Mouse (Mus musculus): ENCODE measurements around the gene Rdh11.
A peak's percentile ranks its signal among the peaks of the same experiment; 100 is the strongest.
"Not testable (repeated sequence)": the region's sequence is repeated elsewhere in the genome, so short reads cannot be mapped to it uniquely, and the experiment has no call there.

Rdh11 gene

GRCm38 (mm10) chr12:79192193-79192592 lies at the start of gene Rdh11:
Gene Rdh11 (minus strand): TSS chr12:79192293.
- DNase-seq (ENCODE audit: low spot score) = no peak

DNA sequence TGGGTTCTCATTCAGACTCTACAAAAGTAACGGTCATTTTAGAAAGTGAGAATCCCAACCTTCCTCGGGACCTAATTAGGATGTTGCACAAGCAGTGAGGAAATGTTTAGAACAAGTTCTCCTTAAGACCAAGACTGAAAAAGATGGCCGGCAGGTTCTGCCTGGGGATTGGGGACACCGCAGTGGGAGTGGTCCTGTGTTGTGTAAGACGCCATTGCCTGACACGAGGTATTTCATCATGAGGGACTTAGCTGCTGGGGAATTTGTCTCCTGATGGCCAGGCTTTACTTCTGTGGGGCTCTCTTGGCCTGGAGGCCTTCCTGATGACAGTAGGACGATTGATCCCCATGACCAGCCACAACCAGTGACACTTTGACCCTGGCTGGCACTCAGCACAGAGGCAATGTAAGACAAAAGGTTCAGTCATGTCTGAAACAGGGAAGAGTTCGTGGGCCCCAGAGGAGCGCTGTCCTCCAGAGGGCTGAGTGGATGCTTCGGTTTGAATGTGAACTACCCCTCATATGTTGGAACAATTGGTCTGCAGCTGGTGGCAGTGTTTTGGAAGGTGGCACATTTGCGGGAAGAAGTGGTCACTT lies 43.5 kb upstream of the Rdh11 start:
- DNase-seq (ENCODE audit: low spot score) = no peak

DNA sequence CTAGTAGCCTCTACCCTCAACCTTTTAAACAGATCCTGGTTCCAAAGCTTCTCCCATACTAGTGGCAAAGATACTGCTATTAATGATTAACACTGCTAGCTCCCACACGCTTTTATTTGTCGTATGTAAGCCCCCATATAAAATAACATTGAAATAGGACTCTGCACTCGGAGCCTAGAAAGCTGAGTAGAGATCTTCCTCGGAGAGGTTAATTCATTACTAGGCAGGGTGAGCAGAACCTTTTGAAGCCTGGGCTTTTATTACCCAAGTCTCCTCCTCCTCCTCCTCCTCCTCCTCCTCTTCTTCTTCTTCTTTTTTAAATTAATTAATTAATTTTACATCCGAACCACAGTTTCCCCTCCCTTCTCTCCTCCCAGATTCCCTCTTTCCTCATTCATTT lies 25.4 kb upstream of the Rdh11 start:
- no peak for DNase-seq (ENCODE audit: low spot score)

DNA sequence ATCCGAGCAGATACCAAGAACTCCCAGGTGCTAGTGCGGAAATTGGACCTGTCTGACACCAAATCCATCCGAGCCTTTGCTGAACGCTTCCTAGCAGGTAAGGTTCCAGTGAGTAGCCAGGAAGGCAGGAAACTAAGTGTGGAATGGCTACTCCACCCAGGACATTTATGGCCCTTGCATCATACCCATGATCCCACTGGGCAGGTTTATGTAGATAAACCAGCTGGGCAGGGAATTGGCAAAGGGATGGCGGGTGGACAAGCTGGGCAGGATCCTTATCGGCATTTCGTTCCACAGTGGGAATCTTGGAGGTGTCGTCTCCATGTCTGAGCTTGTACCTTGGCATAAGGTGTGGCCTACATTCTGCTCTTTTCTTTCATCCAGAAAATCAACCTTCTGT lies 19.4 kb upstream of the Rdh11 start:
- DNase-seq (ENCODE audit: low spot score) = no peak

DNA sequence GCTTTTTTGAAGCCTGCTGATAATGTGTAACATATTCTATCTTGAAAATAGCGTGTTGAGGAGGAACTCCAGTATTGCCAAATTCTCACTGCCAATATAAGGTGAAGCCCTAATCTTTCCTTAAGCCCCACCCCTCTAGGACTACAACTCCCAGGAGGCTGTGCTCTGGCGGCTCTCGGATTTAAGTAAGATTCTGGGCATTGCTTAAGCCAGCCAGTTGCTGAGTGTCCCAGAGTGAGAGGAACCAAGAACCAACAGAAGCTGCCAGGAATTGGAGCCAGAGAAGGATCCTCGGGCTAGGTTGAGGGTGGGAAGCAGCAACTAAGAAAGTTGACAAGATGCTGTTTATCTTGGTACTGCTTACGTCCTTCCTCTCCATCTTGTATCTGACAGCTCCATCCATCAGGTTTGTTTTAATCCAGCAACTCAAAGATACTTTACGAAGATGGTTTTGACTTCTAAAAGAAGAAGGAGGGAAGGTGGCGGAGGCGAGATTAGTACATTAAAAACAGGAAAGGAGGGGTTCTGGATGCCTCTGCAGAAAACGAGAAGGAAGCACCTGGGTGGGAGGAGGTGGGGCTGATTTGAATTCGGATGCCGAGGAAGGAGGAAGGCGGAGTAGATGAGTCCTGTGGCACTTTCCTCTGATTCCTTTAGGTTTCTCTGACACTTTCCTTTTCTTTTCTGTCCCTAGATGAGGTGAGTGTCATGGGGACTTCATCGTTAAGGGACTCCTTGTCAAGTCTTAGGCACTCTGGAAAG lies 16.8 kb upstream of the Rdh11 start, which contains the start of gene Rdh12:
TSS of gene Rdh12 (plus strand) at position 212 of the 762 bp plus-strand sequence.
- peak; percentile 3 for DNase-seq (ENCODE audit: low spot score)

DNA sequence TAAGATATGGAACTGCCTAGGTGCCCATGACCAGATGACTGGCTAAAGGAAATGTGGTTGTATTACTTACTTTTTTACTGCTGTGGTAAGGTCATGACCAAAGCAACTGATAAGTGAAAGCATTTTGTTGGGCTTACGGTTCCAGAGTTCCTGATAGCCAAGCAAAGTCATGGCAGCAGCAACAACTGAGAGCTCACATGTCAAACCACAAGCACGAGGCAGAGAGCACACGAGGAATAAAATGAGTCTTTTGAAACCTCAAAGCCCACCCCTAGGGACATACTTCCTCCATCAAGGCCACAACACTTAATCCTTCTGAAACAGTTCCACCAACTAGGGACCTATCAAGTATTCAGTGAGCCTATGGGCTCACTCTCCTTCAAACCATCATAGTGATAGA lies 9.8 kb upstream of the Rdh11 start:
- DNase-seq (ENCODE audit: low spot score) = no peak

DNA sequence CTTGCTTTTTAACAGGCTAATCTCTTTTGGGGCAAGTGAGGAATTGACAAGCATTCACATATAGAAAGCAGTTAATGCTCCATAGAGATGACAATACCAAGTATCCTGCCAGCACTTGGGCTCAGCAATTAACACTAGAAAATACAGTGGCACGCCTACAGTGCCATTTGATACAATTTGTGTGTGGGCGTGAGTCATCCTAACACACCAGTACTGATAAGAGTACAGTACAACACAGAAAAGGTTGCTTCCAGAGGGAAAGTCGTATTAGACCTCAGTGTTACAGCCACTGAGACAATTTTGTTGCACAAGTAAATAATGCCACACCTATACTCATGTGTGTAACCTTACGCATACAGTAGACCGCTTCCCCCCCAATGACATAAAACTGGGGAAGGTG lies 5.0 kb upstream of the Rdh11 start:
- DNase-seq (ENCODE audit: low spot score) = no peak

DNA sequence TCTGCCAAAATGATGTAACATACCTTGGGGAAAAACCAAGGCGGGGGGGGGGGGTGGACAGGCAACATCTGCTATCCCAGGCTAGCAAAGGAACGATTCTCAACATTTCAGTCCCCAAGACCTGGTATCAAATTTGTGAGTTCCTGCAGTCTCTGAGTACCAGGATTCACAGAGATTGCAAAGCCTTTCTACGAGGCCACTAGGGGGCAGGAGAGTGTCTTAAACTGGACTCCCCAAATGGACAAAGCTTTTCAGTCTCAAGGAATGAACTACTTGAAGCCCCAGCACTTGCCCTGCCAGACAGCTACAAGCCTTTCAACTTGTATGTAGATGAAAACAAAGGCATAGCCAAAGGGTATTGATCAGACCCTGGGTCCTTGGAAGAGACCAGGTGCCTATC lies 1.3 kb upstream of the Rdh11 start:
- peak; percentile 42 for DNase-seq (ENCODE audit: low spot score)

DNA sequence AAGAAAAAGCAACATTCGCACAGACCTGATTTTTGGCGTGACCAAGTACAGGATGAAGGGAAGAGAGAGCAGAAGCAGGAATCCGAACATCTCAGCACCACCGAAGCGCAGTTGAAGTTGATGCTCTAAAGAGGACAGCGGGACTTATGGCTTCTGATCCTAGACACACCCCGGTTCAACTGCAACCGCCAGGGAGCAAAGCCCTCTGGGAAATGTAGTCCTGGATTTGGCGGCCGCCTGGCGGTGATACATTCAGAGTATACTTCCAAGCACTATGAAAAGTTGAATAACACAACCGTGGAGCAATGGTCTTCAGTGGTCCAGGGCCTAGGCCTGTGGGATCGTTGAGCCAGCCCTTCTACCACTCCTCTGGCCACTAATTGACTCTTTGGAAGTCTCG lies 392 bp downstream of the Rdh11 start:
- peak; percentile 72 for DNase-seq (ENCODE audit: low spot score)

DNA sequence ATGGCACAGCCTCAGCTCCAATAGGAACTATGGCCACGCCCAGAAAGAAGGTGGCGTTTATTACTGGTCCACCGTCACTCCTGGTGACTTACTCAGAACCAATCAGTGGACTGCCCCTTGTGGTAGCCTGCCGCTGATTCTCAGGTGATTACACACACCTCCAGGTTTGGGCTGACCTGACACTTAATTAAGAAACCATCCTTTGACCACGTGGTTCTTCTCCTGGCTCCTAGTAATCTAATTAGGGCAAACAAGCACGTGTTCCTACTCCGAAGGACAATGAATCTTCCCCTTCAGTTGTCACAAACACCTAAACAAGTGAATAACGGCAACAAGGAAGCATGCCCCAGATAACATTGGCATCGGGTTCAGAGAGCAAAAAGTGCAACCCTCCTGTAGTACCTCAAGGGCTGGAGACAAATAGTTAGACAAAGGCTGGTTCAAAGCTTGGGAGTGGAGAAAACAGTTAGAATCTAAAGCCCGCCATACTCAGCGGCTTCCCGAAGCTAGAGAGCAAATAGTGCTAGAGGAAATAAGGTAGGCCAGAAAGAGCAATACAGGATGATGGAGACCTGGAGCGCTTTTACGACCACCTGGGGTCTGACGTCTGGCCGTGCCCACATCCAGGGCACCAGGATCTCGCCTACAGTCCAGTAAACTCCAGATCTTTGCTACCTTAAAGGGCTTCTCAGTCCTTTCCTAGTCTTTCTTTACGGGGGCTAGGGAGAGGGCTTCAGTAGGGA lies 991 bp downstream of the Rdh11 start:
- peak; percentile 66 for DNase-seq (ENCODE audit: low spot score)

DNA sequence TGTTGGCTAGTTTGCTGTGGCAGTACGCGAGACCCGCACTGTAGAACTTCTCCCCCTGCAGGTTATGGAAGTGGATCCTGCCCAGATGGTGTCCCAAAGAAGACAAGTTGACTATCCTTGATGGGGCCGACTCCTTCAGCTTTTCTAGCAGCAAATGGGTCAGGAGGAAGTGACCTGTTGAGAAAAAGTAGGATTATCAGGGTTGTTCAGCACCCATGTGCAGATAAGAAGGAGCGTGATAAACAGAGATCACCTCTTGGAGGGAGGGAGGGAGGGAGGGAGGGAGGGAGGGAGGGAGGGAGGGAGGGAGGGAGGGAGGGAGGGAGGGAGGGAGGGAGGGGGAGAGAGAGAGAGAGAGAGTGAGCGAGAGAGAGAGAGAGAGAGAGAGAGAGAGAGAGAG lies 6.9 kb downstream of the Rdh11 start:
- not testable (repeated sequence) for DNase-seq (ENCODE audit: low spot score)

GRCm38 (mm10) chr12:79175998-79176397 lies 16.1 kb downstream of the Rdh11 start:
- no peak for DNase-seq (ENCODE audit: low spot score)

GRCm38 (mm10) chr12:79173721-79174120 lies 18.4 kb downstream of the Rdh11 start:
- peak; percentile 15 for DNase-seq (ENCODE audit: low spot score)

- DNase-seq (ENCODE audit: low spot score) = peak; percentile 91
Observed at GRCm38 (mm10) chr12:79172019-79172941, 19.8 kb downstream of the Rdh11 start, which contains the start of gene Vti1b. Gene Vti1b (minus strand): TSS chr12:79172667.

- DNase-seq (ENCODE audit: low spot score) = no peak
Observed at GRCm38 (mm10) chr12:79171269-79171995, 20.7 kb downstream of the Rdh11 start.

DNA sequence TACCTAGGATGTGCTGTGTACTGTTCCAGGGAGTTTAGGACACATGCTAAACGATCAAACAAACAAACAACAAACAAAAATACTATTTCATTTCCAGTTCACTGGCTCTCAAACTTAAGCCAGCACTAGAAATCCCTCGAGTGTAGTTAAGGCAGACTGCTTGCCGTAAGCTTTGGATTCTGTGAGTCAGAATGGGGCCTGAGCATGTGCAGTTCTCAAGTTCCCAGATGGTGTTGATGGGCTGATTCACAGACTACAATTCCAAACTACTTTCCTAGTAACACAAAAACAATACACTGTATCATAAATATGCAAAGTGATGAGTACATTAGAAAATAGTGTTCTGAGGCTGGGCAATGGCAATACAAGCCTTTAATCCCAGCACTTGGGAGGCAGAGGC lies 21.7 kb downstream of the Rdh11 start:
- DNase-seq (ENCODE audit: low spot score) = no peak

DNA sequence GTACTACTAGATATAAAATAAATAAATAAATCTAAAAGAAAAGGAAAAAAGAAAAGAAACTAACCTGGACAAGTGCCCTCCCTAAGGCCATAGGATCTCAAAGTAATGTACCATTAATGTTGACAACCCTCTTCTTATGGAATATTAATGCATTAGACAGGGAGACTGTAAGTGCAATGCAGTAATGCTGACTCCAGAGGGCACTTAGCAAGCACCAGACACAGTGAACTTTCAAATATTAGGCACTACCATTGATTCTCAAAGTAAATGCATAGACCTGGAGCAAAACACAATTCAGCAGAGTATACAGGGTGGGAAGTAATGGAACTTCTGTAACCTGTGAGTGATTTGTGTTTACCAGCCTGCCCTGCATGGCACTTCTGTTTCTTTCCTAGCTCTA lies 22.9 kb downstream of the Rdh11 start:
- DNase-seq (ENCODE audit: low spot score) = no peak

DNA sequence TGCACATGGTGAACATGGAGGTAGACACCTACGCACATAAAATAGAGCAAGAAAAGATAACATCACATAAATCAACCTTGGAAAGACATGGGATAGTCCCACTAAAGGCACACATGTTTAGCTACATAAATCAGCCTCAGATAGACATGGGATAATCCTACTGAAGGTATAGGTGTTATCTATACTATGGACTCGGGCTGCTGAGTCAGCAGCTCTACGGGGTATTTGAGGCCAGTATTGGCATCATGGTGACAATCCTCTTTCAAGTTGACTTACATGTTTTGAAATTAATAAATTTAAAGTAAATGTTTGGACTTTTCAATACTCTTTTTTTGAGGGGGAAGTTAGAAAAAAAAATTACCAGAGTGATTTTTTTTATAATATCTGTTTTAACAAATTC lies 29.2 kb downstream of the Rdh11 start:
- no peak for DNase-seq (ENCODE audit: low spot score)

DNA sequence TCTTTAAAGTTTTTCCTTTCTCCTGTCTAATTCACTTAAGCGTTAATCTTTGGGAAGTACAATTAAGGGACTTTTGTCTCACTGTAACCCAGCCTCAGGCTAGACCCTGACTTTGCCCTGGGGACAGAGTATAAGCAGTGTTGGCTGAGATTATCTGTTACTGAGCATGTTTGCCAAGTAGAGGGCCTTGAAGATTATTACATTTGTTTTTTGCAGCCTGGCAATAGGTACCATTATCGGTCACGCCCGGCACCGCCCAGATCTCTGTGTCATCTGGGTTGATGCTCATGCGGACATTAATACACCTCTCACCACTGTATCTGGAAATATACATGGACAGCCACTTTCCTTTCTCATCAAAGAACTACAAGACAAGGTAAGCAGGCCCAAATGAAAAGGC lies 42.4 kb downstream of the Rdh11 start:
- DNase-seq (ENCODE audit: low spot score) = no peak

DNA sequence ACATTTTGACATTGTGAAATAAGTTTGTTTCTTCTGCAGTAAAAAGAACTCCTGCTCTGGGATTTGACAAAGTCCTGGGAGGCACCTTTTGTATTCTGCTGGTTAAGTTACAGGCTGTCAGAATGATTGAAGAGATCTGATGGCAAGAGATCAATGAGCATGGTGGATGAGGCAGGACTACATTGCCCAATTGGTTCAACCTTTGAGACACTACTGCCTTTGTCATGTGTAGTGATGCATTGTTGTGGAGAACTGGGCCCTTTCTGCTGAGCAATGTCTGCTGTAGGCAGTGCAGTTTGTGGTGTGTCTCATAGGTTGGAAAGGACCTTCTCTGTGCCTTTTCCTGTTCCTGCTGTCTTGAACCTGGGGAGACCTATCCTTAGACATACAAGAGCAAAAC lies 50.7 kb downstream of the Rdh11 start:
- DNase-seq (ENCODE audit: low spot score) = no peak

DNA sequence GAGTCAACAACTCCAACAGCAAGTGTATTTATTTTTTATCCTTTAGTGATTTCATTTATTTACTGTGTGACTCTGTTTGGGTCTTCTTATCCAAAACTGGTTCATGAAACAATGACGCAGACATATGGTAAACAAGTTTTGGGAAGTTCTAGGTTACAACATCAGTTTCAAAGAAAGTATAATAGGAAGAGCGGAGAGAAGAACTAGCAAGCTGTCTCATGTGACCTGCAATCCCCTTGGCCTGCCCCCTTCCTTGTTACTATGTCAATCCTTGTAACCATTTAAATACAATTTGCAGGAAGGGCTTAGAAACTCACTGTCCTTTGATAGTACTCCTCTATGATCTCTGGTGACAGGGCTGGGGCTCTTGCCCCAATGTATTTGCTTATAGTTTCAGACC lies 51.3 kb downstream of the Rdh11 start:
- DNase-seq (ENCODE audit: low spot score) = no peak
